Mouse (Mus musculus): ENCODE measurements around the gene Car15. TPM values are rescaled to one million over a fixed set of nuclear protein-coding genes. Genes with fewer than 3 reads are reported as not detected.

The Car15 gene
- polyA plus RNA-seq, 1 experiment: 372 TPM

DNA sequence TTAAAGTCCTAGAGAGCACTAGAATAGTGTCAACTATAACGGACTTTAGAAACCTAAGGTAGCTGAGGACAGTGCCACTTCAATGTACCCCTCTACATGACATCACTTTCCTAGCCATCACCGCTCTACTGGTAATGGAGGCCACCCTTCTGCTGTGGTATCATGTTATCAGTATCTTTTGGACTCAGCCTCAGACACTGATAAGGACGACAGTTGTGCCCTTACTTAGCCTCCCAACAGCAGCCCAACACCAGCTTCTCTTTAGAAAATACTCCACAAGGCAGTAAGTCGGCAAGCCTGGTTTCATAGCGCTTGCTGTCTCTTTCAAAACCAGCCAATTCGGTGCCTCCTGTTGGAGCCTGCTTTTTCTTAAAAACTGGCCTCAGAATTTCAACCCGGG, 3.6 kb downstream of the Car15 start:
- no peak for DNase-seq
- TF ChIP-seq CTCF (conservative IDR thresholded peaks at IDR 0.05; ENCODE audit: insufficient read depth, insufficient read length, low read depth, low read length): no peak
- TF ChIP-seq POLR2A (IDR thresholded peaks at IDR 0.05; ENCODE audit: low read depth, low read length): no peak
- H3K4me3 ChIP-seq (ENCODE audit: insufficient read depth, low read depth, low read length): no peak overlapping the region
- H3K4me1 ChIP-seq (ENCODE audit: control insufficient read depth, insufficient read depth, low read length): 0 out of 2 replicates have a peak, but pooled peaks cover 4% of the 10 kb centered on the region
- H3K27me3 ChIP-seq (replicated peaks; ENCODE audit: control insufficient read depth, insufficient read depth, low read length): 0 out of 2 replicates have a peak, but pooled peaks cover 1% of the 10 kb centered on the region
- no peak overlapping the region for H3K27ac ChIP-seq (ENCODE audit: insufficient read depth, low read depth, low read length)
- H3K36me3 ChIP-seq (ENCODE audit: control insufficient read depth, insufficient read depth, low read length): no peaks in the 10 kb centered on the region
- 56% methylated on average over 7 of the region's 7 CpGs for WGBS

- Histone ChIP-seq H3K27me3 (replicated peaks; ENCODE audit: control insufficient read depth, insufficient read depth, low read length) (0 out of 2 replicates have a peak, but pooled peaks cover 1% of the 10 kb centered on the region), H3K4me1 (ENCODE audit: control insufficient read depth, insufficient read depth, low read length) (0 out of 2 replicates have a peak, but pooled peaks cover 4% of the 10 kb centered on the region), H3K27ac (ENCODE audit: insufficient read depth, low read depth, low read length) (no peak overlapping the region), H3K36me3 (ENCODE audit: control insufficient read depth, insufficient read depth, low read length) (no peaks in the 10 kb centered on the region), H3K4me3 (ENCODE audit: insufficient read depth, low read depth, low read length) (peak overlapping the region; percentile 34; the same call in 1 of the 2 replicates)
- DNase-seq: no peak
- TF ChIP-seq POLR2A (IDR thresholded peaks at IDR 0.05; ENCODE audit: low read depth, low read length) (no peak), CTCF (conservative IDR thresholded peaks at IDR 0.05; ENCODE audit: insufficient read depth, insufficient read length, low read depth, low read length) (no peak)
- 5% methylated on average over 97 of the region's 103 CpGs for WGBS
Observed at GRCm38 (mm10) chr16:17833681-17834399, 4.3 kb downstream of the Car15 start.

- Histone ChIP-seq H3K4me1 (ENCODE audit: control insufficient read depth, insufficient read depth, low read length) (0 out of 2 replicates have a peak, but pooled peaks cover 4% of the 10 kb centered on the region), H3K4me3 (ENCODE audit: insufficient read depth, low read depth, low read length) (peak overlapping the region; percentile 34; the same call in 1 of the 2 replicates), H3K27me3 (replicated peaks; ENCODE audit: control insufficient read depth, insufficient read depth, low read length) (0 out of 2 replicates have a peak, but pooled peaks cover 1% of the 10 kb centered on the region), H3K36me3 (ENCODE audit: control insufficient read depth, insufficient read depth, low read length) (no peaks in the 10 kb centered on the region), H3K27ac (ENCODE audit: insufficient read depth, low read depth, low read length) (no peak overlapping the region)
- no peak for DNase-seq
- TF ChIP-seq CTCF (conservative IDR thresholded peaks at IDR 0.05; ENCODE audit: insufficient read depth, insufficient read length, low read depth, low read length): no peak
- no peak for TF ChIP-seq POLR2A (IDR thresholded peaks at IDR 0.05; ENCODE audit: low read depth, low read length)
- WGBS: 1% methylated on average over 37 of the region's 37 CpGs
Observed at GRCm38 (mm10) chr16:17833321-17833680, 4.9 kb downstream of the Car15 start.

GRCm38 (mm10) chr16:17832821-17833220, 5.3 kb downstream of the Car15 start, which contains the start of gene B830017H08Rik:
Gene B830017H08Rik, plus strand, starts transcription at chr16:17833121.
- Histone ChIP-seq H3K4me1 (ENCODE audit: control insufficient read depth, insufficient read depth, low read length) (0 out of 2 replicates have a peak, but pooled peaks cover 4% of the 10 kb centered on the region), H3K27me3 (replicated peaks; ENCODE audit: control insufficient read depth, insufficient read depth, low read length) (0 out of 2 replicates have a peak, but pooled peaks cover 1% of the 10 kb centered on the region), H3K4me3 (ENCODE audit: insufficient read depth, low read depth, low read length) (peak within 1 kb of the TSS; percentile 34; the same call in 1 of the 2 replicates), H3K27ac (ENCODE audit: insufficient read depth, low read depth, low read length) (no peak within 1 kb of the TSS), H3K36me3 (ENCODE audit: control insufficient read depth, insufficient read depth, low read length) (no peaks in the 10 kb centered on the region)
- DNase-seq: no peak
- no peak for TF ChIP-seq CTCF (conservative IDR thresholded peaks at IDR 0.05; ENCODE audit: insufficient read depth, insufficient read length, low read depth, low read length)
- TF ChIP-seq POLR2A (IDR thresholded peaks at IDR 0.05; ENCODE audit: low read depth, low read length): no peak
- 37% methylated on average over 7 of the region's 7 CpGs for WGBS

GRCm38 (mm10) chr16:17831781-17832180, 6.4 kb downstream of the Car15 start:
- H3K4me3 ChIP-seq (ENCODE audit: insufficient read depth, low read depth, low read length): no peak overlapping the region
- H3K36me3 ChIP-seq (ENCODE audit: control insufficient read depth, insufficient read depth, low read length): no peaks in the 10 kb centered on the region
- 35% methylated on average over 11 of the region's 11 CpGs for WGBS
- H3K27ac ChIP-seq (ENCODE audit: insufficient read depth, low read depth, low read length): no peak overlapping the region
- 0 out of 2 replicates have a peak, but pooled peaks cover 1% of the 10 kb centered on the region for H3K27me3 ChIP-seq (replicated peaks; ENCODE audit: control insufficient read depth, insufficient read depth, low read length)
- no peak for DNase-seq
- TF ChIP-seq CTCF (conservative IDR thresholded peaks at IDR 0.05; ENCODE audit: insufficient read depth, insufficient read length, low read depth, low read length) (no peak), POLR2A (IDR thresholded peaks at IDR 0.05; ENCODE audit: low read depth, low read length) (no peak)
- H3K4me1 ChIP-seq (ENCODE audit: control insufficient read depth, insufficient read depth, low read length): 0 out of 2 replicates have a peak, but pooled peaks cover 4% of the 10 kb centered on the region

GRCm38 (mm10) chr16:17830385-17831178, 7.6 kb downstream of the Car15 start:
- 64% methylated on average over 10 of the region's 10 CpGs for WGBS
- Histone ChIP-seq H3K4me1 (ENCODE audit: control insufficient read depth, insufficient read depth, low read length) (0 out of 2 replicates have a peak, but pooled peaks cover 4% of the 10 kb centered on the region), H3K36me3 (ENCODE audit: control insufficient read depth, insufficient read depth, low read length) (no peaks in the 10 kb centered on the region), H3K27ac (ENCODE audit: insufficient read depth, low read depth, low read length) (no peak overlapping the region; the same call in 1 of the 2 replicates), H3K4me3 (ENCODE audit: insufficient read depth, low read depth, low read length) (no peak overlapping the region), H3K27me3 (replicated peaks; ENCODE audit: control insufficient read depth, insufficient read depth, low read length) (0 out of 2 replicates have a peak, but pooled peaks cover 1% of the 10 kb centered on the region)
- TF ChIP-seq POLR2A (IDR thresholded peaks at IDR 0.05; ENCODE audit: low read depth, low read length) (no peak), CTCF (conservative IDR thresholded peaks at IDR 0.05; ENCODE audit: insufficient read depth, insufficient read length, low read depth, low read length) (no peak)
- DNase-seq: peak; percentile 80
